Mouse (Mus musculus) spleen, postnatal 10 days (tissue): ENCODE data around the gene Armc2.
"Not testable (repeated sequence)": the region's sequence is repeated elsewhere in the genome, so short reads cannot be mapped to it uniquely, and the experiment has no call there.

ENCODE experiments used
- DNase-seq, 2 experiments: peaks; one replicate each; pipeline ENCODE4 v3.0.0; 2021 to 2022; ENCODE audit warnings: low spot score in 2 of 2

Gene Armc2

DNA sequence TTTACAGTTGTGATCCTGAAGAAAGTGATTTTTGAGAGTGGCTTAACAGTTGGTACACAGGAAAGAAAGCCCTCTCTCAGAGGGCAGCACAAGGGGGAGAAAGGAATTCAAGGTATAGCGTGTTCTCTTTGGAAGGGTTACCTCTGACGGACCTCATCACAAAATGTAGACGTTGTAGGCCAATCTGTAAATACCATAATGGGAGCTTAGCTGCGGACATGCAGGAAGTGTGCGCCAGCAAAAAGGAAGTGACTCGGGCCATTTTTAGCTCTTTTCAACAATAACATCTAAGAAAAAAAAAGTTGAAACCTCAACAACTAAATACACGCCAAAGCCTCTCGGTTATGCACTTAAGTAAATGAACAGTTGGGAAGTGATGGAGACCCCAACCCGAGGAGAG lies 45.6 kb downstream of the Armc2 start:
- DNase-seq = no peak

DNA sequence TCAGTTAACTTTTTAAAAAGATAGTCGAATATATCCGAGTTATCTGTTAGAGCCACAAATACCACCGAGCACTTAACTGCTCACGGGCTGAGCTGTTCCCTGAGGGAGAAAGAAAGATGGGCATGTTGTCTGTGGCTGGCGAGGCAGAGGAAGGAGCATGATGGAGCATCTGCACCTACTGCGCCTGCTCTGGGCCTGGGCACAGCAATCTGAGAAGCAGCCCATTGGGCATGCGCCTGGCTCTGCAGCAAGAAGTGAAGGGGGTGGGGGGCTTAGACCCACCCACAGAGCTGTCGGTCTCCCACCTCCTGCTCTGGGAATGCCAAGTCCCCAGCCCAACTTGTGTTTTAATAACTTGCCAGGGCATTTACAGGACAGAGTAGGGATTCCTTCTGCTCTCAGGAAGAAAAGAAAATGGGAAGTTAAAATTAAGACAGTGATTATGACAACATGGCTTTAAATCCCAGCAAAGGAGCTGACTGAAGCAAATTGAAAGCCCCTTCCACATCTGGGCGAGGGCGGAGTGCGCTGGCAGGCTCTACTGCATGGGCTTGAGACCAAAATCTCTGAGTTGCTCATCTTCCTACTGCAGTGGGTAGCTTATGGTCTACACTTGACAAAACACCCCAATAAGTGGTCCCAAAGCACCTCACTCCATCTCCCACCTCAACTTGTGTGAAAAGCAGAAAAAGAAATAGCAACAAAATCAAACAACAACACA lies 50.2 kb downstream of the Armc2 start:
- no peak for DNase-seq

DNA sequence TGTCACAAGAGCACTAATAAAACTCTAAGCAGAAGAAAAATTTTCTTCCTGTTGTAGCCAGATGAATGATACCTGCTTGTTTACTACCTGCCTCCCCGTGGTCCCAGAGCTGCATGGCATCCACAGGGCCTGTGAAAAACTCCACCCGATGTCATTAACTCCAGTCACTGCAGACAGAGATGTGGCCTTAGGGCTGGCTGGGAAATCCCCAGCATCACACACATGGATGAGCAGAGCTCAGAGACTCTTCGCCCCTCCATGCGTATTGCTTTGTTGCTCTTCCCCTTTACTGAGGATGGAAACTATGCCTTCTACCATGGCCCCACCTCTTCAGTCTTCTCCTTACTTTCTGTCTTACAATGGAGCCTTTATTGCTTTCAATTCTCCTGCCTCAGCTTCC lies 55.5 kb downstream of the Armc2 start:
- DNase-seq = peak in 1 of 2 experiments; percentile 54

DNA sequence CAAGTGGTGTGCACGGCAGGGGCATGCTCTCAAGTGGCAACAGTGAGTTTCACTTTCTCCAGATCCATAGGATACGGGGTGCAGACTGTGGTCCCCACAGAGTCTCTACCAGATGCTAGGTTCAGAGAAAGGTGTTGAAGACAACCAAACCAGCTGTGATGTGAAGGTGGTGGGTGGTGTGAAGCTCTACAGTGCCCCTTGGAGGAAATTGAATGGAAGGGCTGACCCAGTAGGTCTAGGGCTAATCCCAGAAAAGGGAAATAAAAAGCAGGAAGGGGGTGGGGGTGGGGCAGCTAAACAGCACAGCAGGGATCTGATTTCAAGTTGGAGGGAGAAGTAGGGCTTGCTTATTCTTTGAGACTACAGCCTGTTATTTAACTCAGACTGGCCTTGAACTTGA lies 58.4 kb downstream of the Armc2 start:
- no peak for DNase-seq

DNA sequence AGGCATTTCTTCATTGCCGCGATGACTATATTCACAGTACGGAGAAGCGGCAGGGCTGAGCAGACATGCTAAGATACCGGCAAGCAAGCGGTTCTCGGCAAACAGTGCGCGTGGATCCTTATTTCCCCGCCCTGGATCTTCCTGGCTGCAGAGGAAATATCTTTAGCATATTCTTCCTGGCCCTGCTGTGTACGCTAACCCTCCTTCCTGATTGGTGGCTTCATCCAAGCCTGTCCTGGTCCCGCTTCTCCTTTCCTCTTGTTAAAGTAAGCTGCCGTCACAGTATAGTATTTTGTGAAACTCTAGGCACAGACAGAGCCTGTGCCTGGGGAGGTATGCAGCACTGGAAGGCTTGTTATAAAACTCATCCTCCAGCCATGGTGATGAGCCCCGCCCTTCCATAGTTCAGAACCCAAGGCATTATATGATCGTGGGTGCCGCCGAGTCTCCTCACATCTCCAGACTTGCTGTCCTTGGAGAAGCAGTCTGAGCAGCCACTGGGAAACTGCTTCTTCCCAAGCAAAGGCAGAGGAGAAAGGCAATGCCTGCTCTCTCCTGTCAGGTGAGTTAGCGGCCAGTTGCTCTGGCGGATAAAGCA lies 59.5 kb downstream of the Armc2 start:
- no peak for DNase-seq

DNA sequence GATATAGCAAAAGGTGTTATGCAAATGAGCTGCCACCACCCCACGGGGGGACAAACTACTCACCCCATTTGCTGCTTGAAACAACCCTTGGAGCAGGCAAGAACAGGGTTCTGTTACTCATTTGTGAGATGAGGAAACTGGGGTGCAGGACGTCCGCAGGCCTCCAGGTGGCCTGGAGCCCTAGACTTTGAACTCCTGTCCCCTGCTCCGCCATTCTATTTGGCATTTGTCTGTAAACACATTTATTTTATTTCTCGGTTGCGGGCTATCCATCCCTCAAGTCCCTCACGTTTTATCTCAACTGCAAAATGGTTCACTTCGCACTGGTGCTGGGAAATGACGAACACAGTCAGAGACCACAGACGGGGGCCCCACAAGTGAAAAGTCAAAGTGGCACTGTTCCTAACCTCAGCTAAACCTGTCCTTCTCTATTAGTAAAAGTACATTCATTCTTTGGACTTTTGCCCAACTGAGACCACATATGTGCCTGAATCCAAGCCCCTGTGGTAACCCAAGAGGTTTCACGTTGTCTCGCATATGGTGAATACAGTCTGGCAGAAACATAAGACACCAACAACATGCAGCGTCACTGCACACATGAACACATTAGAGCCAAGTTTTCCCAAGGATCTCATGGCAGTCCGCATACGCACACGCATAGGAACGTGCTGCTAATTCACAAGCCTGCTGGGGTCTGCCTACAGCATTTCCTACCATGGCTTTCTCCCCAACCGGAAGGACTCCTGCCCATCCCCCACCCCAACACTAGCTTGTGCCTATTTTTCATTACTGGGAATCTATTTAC lies 60.6 kb downstream of the Armc2 start:
- no peak for DNase-seq

DNA sequence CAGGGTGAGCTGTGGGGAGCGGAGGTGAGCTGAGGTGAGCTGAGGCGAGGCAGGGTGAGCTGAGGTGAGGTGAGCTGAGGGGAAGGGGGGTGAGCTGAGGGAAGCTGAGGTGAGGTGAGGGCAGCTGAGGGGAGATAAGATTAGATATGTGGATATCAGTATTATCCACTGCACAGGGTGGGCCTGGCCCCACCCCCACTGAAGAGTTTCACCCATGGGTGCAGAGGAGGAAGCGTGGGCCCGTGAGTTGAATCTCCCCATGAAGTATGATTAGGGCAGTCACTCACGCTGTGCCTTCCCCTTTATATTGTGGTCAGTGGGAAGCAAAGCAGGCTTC lies 64.7 kb downstream of the Armc2 start:
- DNase-seq = no peak

DNA sequence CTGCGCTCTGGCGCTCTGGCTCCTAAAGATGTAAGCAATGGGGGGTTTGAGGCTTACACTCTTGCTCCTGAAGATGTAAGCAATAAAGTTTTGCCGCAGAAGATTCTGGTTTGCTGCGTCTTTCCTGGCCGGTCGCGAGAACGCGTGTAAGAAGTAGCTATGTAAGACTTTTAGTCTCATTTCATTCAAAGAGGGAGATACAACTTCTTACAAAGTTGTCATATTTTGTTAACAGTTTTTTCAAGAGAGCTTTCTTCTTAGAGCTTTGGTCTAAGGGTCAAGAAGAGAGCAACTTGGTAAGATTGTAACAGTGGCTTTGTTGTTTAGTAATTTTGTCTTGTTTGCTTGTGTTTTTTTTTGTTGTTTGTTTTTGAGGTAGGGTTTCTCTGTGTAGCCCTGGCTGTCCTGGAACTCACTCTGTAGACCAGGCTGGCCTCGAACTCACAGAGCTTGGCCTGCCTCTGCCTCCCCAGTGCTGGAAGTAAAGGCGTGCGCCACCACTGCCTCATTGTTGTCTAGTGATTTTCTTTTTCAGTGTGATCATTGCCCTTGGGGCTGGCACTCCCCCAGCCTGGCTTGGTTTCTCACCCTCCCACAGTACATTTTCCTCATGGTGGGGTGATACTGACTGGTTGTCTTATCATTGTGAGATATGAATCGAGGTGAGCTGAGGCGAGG lies 65.3 kb downstream of the Armc2 start:
- no peak for DNase-seq

DNA sequence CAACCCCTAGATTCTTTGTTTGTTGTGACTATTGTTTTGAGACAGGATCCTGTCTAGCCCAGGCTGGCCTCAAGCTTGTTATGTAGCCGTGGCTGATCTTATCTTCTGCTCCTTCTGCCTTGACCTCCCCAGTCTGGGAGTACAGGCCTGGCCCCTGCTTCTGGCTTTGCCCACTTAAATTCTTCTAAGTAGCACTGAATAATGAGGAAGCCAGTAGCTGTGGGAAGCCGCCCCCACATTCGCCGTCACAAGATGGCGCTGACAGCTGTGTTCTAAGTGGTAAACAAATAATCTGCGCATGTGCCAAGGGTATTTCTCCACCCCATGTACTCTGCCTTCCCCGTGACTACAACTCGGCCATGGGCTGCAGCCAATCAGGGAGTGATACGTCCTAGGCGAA lies 65.9 kb downstream of the Armc2 start:
- DNase-seq = not testable (repeated sequence)

DNA sequence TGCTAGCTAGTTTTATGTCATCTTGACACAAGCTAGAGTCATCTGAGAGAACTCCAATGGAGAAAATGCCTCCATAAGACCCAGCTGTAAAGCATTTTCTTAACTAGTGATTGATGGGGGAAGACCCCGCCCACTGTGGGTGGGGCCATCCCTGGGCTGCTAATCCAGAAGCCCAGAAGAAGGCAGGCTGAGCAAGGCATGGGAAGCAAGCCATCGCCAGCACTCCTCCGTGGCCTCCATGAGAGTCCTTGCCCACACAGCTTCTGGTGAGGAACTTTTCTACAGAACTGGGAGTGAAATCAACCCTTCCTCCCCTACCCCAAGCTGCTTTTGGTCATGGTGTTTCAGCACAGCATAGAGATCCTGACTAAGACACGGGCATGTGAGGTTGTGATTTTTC lies 79.2 kb downstream of the Armc2 start:
- DNase-seq = no peak

DNA sequence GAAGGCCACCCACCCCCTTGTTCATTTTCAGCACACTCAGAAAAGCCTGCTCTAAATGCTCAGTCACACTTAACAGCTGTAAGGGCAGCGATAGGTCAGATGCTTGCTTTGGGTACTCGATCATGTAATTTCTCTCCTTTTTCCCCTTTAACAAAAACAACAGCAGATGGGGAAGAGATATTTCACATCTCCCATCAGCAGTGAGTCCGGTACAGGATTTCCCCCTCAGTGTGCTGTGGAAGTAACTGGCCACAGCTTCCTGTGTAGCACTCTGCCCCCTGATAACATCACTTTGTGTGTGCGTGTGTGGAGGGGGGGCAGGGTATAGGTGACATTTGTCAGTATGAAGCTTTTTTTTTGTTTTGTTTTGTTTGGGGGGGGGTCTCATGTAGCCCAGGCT lies 81.1 kb downstream of the Armc2 start:
- DNase-seq = peak in 1 of 2 experiments; percentile 42

DNA sequence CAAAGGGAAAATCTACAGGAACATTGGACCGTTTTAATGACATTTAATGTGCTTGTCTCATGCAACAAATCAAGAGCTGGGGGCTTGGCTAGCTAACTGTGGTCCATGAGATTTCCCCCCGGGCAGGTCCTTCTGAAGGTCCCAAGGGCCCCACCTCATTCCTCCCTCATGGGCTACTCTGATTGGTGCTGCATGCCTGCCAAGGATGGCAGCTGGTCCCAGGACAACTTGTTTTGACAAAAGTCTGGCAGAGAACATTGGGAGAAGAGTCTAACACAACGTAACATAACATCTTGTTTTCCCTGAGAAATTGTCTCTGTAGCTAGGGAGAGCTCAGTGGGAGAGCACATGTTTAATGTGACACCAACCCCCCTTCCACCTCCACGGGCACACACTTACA lies 82.1 kb downstream of the Armc2 start:
- DNase-seq = no peak

DNA sequence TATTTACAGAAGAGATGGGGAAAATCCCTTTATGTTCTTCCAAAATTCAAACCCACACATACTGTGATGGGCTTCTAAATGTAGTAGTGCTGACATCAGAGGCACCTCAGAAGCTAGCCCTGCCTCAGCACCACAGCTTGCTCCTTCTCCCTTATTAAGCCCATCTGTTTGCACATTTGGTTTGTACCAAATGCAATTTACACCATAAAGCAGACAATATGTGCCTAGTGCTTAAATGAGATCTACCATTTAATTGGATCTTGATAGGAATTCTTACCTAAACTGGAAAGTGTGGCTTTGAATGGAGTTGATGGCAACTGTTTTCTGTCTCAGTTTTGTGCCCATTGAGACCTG lies 82.8 kb downstream of the Armc2 start:
- no peak for DNase-seq

DNA sequence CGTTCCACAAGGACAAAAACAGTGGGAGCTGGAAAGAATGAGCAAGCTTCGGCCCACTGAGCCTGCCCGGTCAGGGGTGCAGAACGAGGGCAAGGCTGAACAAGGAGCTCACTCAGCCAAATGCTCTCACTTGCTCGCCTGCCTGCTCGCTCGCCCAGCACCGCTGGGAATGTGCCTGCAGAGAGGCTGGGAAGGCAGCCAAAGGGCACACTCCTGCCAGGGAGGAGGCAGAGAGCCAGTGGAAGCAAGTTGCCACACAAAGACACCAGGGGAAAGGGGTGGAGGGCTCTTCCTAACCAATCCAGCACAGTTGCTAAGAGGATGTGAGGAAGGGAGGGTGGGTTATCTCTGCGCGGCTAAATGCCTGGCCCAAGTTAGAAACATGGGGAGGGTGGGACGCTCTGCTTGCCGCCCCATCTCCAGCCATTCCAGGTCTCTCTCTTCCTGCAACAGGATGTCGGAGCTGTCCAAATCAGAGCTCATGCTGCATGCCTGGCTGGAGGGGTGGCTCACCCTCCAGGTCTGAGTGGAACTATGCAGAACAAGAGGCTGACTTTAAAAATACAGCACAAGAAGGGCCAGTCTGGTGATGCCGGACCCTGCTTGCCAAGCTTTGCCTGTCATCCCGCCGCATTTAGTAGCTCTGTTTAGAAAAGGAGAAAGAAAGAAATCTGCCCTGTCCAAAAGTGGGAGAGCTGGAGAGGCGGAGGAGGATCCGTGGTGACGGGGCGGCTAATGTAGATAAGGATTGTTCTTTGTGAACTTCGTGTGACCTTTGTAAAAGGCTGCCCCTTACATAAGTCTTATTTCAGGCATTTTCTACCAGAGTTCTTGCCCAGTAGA lies 83.4 kb downstream of the Armc2 start:
- DNase-seq = no peak

DNA sequence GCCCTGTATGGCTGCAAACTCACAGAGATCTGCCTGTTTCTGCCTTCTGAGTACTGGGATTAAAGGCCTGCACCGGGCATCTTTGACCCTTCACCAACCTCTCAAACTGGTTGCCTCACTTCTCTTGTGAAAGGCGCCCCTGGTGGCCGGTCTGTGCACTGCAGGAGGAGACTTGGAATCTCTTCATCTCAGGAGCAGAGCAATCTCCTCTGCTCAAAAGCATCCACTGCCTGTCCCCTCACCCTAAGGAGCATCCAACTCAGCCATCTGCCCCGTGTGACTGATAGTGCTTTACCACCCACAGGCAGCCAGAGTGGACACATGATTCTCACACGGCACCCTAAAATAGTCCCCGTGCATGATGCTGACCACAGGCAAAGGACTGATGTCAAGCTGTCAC lies 84.7 kb downstream of the Armc2 start:
- peak; percentile 79 to 90 for DNase-seq

DNA sequence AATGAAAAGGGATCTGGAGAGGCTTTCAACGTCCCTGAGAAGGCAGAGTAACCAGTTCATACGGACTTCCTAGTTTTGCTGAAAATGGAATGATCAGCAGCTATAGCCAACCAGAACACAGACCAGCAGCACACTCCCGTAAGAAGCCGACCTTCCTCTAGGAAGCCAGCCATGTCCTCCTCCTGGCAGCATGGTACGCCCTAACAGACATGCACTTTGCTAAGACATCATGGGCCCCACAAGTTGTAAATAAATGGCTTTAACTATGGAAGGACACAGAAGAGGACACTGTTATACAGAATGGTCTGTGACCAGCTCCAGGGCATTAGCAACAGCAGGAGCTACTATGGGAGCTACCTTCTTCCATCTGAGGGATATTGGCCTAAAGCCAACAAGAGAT lies 85.3 kb downstream of the Armc2 start:
- DNase-seq = no peak

DNA sequence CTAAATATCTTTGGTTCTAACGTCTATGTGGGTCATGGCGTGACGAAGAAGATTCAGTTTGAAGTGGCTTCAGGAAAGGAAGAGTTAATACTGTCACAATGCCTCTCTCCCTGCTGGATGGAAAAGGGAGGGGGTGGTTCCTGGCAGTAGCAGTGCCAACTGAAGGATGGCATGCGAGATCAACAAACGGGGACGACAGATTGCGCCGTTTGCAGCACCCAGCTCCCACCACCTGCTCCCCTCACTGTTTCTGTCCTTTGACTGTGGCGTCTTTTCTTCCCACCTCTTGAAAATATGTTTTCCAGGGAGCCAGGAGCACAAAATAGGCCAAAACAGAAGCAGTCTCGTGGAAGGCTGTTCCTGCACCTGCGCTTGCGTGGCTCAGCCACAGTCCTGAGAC lies 86.3 kb downstream of the Armc2 start:
- DNase-seq = no peak

DNA sequence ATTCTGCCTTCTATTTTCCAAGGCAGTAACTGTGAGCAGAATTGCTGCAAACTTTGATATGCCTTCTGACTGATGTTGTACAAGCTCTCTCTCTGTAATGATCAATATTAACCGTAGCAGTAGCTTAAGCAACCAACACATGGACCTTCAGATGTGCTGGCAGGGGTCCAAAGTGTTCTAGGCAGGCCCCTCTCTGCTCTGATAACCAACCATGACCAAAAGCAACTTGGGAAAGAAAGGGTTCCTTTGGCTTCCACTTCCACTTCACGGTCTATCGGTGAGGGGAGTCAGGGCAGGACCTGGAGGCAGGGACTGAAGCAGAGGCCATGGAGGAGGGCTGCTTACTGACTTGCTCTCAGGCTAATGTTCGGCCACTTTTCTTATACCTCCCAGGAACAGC lies 87.3 kb downstream of the Armc2 start:
- no peak for DNase-seq

DNA sequence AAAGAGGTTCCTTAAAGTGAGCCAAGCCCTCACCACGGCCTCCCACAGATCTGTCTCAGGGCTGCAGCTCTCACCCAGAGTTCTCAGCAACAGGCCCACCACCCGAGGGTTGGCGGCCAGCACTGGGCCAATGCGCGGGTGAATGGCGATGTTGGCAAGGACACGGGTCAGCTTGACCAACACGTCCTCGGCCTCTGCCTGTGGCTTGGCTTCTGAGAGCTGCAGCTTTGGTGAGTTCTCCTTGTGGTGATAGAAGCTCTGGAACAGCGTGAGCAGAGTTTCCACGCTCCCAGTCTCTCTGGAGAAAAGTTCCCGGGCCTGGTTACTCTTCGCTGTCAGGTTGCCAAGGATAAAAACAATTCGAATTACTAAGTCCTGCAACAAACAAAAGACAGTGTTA lies 91.5 kb downstream of the Armc2 start:
- DNase-seq = no peak

DNA sequence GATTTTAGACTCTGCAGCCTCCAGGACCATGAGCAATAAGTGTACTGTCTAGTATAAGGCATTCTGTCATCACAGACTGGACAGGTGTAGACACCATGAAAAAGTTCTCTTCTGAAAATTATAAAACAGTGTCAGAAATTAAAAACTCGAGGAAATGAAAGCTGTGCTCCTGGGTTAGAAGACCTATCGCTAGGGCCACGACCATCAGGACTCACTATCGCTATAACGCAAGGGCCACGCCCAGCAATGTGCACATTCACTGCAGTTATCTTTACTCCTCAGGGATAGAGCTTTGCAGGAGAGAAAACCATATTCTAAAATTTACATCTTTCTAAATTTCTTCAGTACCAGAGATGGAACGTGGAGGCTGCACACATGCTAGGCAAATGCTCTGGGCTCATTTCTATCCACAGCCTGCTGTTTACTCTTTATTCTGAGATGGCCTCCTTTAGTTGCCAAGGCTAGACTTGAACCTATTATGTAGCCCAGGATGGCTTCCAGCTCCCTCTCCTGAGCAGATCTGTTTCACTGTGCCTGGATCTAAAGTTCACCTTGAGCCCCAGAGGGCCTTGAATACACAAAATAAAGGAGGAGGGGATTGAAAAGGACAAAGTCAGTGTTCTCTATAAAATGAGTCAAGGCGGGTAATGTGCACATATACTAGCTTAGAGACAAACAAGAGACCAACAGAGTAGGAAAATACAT lies 105.8 kb downstream of the Armc2 start:
- peak; percentile 60 to 87 for DNase-seq

DNA sequence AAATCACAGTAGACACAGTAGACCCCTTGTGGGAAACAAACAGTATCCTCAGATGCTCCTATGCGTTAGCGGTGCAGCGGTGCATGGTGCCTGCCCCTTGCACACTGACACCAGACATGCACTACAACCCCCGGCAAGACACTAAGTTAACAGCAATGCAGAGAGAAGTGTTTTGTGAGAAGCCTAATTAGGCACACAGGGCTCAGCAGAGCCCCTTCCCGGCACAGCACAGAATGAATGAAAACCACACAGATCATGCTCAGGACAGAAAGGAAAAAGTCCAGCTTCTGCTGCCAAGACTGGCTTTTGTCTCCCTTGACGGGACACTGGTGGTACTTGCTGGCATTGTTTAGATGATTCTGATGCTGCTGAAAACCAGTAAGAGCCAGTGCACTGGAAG lies 109.3 kb downstream of the Armc2 start:
- no peak for DNase-seq
